Mouse (Mus musculus): Measurements from ENCODE around the gene Hoxb9.

Hoxb9 gene

DNA sequence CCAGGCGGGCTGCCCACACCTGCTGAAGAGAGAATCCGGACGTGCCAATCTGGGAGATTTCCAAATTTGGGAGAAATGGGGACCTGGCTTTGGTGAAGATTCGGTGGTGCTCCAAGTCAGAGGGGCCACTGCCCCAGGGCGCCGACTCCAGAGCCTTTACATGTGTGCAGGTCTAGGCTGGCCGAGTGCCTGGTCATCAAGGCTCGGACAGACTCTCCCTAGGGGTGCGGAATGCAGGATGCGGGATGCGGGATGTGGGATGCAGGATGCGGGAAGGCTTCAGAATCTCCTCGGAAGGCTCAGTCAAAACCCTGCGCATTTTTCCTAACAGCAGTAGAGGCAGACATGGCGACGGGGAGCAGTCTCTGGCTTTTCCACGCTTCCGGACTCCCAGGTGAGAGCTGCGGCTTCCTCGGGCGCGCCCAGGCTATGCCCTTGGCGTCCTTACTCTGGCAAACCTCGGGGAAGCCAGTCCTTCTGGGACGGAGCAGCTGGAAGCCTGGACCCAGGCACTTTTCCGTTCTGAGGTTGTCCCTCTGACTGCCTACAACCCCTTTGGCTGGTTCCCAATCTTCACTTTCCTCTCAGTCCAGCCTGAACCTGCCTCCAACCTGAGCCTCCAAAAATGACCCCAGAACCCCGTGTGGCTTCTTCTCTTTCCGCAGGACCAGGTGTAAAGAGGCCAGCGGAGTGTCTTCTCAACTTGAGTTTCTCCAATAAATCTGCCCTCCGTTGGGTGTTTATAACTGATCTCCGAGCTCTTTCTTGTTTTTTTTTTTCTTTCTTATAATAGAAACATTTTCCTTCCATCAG is 8.4 kb downstream of the Hoxb9 start:
- H3K4me1 ChIP-seq (replicated peaks; ENCODE audit: low read depth, low read length), result peaks cover 45% of the 10 kb centered on the region
- H3K27me3 ChIP-seq (ENCODE audit: insufficient read depth, low read length), result peaks cover 96% of the 10 kb centered on the region
- H3K36me3 ChIP-seq (ENCODE audit: insufficient read depth, low read length), result no peaks in the 10 kb centered on the region
- peak overlapping the region; percentile 17; the same call in 1 of the 2 replicates for H3K4me3 ChIP-seq (replicated peaks; ENCODE audit: low read length)
- H3K9me3 ChIP-seq (ENCODE audit: low read length), result no peaks in the 10 kb centered on the region
- TF ChIP-seq CTCF (conservative IDR thresholded peaks at IDR 0.05; ENCODE audit: low read length) (no peak; the same call in 1 of the 2 replicates), POU5F1 (IDR thresholded peaks at IDR 0.05; ENCODE audit: borderline replicate concordance, low read length) (no peak), NANOG (IDR thresholded peaks at IDR 0.05; ENCODE audit: borderline replicate concordance, low read length) (no peak)

DNA sequence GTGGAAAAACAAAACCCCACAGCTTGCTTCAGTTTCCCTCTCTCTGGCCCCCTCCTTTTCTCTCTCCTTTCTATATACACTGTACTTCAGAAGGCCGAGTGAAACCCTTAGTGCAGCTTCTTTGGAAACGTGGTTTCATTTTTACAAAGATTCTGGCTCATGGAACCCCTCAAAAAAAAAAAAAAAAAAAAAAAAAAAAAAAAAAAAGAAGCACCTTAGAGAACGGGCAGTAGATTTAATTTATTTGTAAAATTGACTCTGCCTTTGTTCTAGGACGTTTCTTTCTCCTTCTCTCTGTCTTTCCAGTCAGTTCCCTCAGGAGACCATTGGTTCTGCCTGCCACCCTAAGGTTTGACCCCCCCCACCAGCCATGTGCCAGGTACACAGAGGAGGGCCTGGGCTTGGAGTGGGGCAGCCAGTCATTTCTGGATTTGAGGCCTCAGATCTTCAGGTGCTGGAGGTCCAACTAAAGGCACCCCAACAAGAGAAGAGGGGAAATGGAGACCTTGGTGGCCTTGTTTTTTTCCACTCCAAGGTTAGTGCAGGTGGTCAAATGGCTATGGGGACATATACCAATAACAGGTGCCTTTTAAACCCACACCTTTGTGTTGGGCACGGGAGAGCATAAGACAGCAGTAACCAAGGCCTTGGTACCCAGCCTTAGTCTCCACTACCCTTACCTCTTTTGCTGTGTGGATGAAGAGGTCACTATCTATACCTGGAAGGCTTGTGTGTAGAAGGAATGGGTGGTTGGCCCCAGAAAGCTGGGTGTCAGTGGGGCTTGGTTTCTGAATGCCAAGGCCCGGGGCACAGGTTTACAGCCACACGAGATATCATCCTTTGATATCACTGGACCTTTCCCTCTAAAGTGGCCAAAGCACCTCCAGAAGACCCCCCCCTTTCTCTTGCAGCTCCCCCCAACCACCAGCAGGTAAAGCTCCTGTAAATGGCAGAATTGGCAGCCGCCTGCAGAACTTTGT is 9.4 kb downstream of the Hoxb9 start:
- Histone ChIP-seq H3K27me3 (ENCODE audit: insufficient read depth, low read length) (peaks cover 95% of the 10 kb centered on the region), H3K9me3 (ENCODE audit: low read length) (no peaks in the 10 kb centered on the region), H3K36me3 (ENCODE audit: insufficient read depth, low read length) (no peaks in the 10 kb centered on the region), H3K4me3 (replicated peaks; ENCODE audit: low read length) (no peak overlapping the region), H3K4me1 (replicated peaks; ENCODE audit: low read depth, low read length) (peaks cover 50% of the 10 kb centered on the region)
- TF ChIP-seq NANOG (IDR thresholded peaks at IDR 0.05; ENCODE audit: borderline replicate concordance, low read length) (no peak), POU5F1 (IDR thresholded peaks at IDR 0.05; ENCODE audit: borderline replicate concordance, low read length) (no peak), CTCF (conservative IDR thresholded peaks at IDR 0.05; ENCODE audit: low read length) (no peak)

DNA sequence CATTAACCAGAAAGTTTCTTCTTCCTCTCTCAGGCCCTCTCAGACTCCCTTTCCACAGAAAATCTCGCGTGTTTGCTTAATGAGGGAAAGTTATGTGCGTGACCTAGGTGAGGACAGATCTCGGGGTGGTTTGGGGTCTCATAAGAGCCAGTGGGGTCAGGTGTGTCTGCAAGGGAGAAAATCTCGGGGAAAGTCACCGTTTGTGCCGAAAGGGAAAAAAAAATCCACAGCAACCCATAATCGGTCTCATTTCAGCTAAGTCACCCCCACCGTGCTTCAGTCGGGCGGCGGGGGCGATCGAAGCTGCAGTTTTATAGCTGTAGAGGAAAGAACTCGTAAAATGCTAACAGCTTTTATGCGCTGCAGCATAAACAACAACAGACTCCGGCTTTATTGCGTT is 10.1 kb downstream of the Hoxb9 start:
- Histone ChIP-seq H3K4me1 (replicated peaks; ENCODE audit: low read depth, low read length) (peaks cover 57% of the 10 kb centered on the region), H3K36me3 (ENCODE audit: insufficient read depth, low read length) (no peaks in the 10 kb centered on the region), H3K4me3 (replicated peaks; ENCODE audit: low read length) (no peak overlapping the region), H3K27me3 (ENCODE audit: insufficient read depth, low read length) (peaks cover 95% of the 10 kb centered on the region), H3K9me3 (ENCODE audit: low read length) (no peaks in the 10 kb centered on the region)
- TF ChIP-seq POU5F1 (IDR thresholded peaks at IDR 0.05; ENCODE audit: borderline replicate concordance, low read length), result no peak
- no peak for TF ChIP-seq CTCF (conservative IDR thresholded peaks at IDR 0.05; ENCODE audit: low read length)
- no peak for TF ChIP-seq NANOG (IDR thresholded peaks at IDR 0.05; ENCODE audit: borderline replicate concordance, low read length)

DNA sequence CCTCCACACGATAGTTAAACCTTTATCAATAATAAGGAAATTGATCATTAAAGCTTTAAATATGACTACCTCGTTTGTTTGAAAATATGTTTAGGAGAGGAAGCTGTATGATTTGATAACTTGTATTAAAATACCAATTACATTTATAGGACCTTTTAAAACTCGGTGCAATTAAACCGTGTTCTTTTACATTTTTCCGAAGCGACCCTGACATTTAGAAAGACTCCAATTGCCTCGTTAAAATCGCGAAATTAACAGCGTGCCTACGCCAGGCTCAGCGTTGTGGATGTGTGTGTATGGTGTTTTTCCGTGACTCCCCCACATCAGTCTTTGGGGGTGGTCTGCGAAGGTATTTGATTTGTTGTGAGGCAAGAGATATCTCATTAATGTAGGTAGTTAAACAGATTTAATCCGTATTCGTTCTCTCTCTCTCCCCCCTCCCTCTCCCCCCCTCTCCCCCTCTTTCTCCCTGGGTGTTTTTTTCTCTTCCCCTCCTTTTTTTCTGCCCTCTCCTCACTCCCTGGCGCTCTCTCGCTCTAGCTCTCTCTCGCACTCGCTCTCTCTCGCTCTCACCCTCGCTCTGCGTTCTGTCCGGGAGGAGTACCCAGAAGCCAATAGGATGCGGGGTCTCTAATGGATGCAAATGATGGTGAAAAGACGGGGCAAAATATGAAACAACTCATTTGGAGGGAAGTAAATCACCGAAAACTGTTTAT is 10.8 kb downstream of the Hoxb9 start, which contains the start of gene Hoxb8:
TSS of gene Hoxb8 (plus strand) at position 51 of the 716 bp plus-strand sequence.
- Histone ChIP-seq H3K4me1 (replicated peaks; ENCODE audit: low read depth, low read length) (peaks cover 57% of the 10 kb centered on the region), H3K9me3 (ENCODE audit: low read length) (no peaks in the 10 kb centered on the region), H3K27me3 (ENCODE audit: insufficient read depth, low read length) (peaks cover 95% of the 10 kb centered on the region), H3K4me3 (replicated peaks; ENCODE audit: low read length) (0 out of 2 replicates have a peak within 1 kb of the TSS, but pooled peaks have one; percentile 7), H3K36me3 (ENCODE audit: insufficient read depth, low read length) (no peaks in the 10 kb centered on the region)
- no peak for TF ChIP-seq NANOG (IDR thresholded peaks at IDR 0.05; ENCODE audit: borderline replicate concordance, low read length)
- TF ChIP-seq CTCF (conservative IDR thresholded peaks at IDR 0.05; ENCODE audit: low read length), result no peak
- TF ChIP-seq POU5F1 (IDR thresholded peaks at IDR 0.05; ENCODE audit: borderline replicate concordance, low read length), result no peak

DNA sequence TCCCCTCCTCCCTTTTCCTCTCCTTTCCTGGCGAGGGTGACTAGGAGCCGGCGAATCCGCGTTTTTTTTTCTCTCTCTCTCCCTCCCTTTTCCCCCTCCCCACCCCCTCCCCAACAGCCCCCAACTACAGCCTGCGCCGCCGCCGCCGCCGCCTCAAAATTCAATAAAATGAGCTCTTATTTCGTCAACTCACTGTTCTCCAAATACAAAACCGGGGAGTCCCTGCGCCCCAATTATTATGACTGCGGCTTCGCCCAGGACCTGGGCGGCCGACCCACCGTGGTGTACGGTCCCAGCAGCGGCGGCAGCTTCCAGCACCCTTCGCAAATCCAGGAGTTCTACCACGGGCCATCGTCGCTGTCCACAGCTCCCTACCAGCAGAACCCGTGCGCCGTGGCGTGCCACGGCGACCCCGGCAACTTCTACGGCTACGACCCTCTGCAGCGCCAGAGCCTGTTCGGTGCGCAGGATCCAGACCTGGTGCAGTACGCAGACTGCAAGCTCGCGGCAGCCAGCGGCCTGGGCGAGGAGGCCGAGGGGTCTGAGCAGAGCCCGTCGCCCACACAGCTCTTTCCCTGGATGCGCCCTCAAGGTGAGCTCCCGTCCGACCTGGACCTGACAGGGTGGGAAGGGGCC is 11.7 kb downstream of the Hoxb9 start:
- Histone ChIP-seq H3K9me3 (ENCODE audit: low read length) (no peaks in the 10 kb centered on the region), H3K4me3 (replicated peaks; ENCODE audit: low read length) (peak overlapping the region; percentile 41), H3K27me3 (ENCODE audit: insufficient read depth, low read length) (peaks cover 95% of the 10 kb centered on the region), H3K4me1 (replicated peaks; ENCODE audit: low read depth, low read length) (peaks cover 58% of the 10 kb centered on the region), H3K36me3 (ENCODE audit: insufficient read depth, low read length) (no peaks in the 10 kb centered on the region)
- TF ChIP-seq CTCF (conservative IDR thresholded peaks at IDR 0.05; ENCODE audit: low read length) (no peak), NANOG (IDR thresholded peaks at IDR 0.05; ENCODE audit: borderline replicate concordance, low read length) (no peak), POU5F1 (IDR thresholded peaks at IDR 0.05; ENCODE audit: borderline replicate concordance, low read length) (no peak)

DNA sequence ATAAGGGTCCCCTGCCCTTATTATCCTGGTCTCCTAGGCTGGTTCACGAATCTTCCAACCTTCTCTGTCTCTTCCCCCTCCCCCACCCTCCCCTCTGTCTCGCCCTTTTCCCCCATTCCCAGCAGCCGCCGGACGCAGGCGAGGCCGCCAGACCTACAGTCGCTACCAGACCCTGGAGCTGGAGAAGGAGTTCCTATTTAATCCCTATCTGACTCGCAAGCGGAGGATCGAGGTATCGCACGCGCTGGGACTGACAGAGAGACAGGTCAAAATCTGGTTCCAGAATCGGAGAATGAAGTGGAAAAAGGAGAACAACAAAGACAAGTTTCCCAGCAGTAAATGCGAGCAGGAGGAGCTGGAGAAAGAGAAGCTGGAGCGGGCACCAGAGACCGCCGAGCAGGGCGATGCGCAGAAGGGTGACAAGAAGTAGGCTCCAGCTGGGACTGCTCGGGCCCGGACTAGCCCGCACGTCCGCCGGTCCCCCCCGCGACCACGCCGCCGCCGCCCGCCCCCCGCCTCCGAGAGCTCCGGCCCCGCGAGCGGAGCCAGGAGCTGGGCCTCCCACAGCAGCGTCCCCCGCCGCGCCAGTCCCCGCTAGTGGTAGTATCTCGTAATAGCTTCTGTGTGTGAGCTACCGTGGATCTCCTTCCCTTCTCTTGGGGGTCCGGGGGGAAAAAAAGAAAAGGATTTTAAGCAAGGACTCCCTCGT is 12.9 kb downstream of the Hoxb9 start:
- no peak for TF ChIP-seq CTCF (conservative IDR thresholded peaks at IDR 0.05; ENCODE audit: low read length)
- TF ChIP-seq POU5F1 (IDR thresholded peaks at IDR 0.05; ENCODE audit: borderline replicate concordance, low read length), result no peak
- no peak for TF ChIP-seq NANOG (IDR thresholded peaks at IDR 0.05; ENCODE audit: borderline replicate concordance, low read length)
- no peaks in the 10 kb centered on the region for H3K36me3 ChIP-seq (ENCODE audit: insufficient read depth, low read length)
- peak overlapping the region; percentile 41 for H3K4me3 ChIP-seq (replicated peaks; ENCODE audit: low read length)
- H3K4me1 ChIP-seq (replicated peaks; ENCODE audit: low read depth, low read length), result peaks cover 55% of the 10 kb centered on the region
- no peaks in the 10 kb centered on the region for H3K9me3 ChIP-seq (ENCODE audit: low read length)
- H3K27me3 ChIP-seq (ENCODE audit: insufficient read depth, low read length), result peaks cover 98% of the 10 kb centered on the region

Measured in E14TG2a.4 (cell line).